Mouse (Mus musculus) cerebellum, adult 2 months (tissue): ENCODE measurements around the gene Plpp2.

Source experiments
- CTCF ChIP-seq: fragments of 200-500 bp; IDR thresholded peaks from 2 replicates; pipeline ENCODE4 v1.5.1; 2011; ENCODE audit warnings: low read depth, mild to moderate bottlenecking, control low read depth, low read length, moderate library complexity, borderline replicate concordance; ENCODE audit not compliant: insufficient read depth
- POLR2A ChIP-seq: fragments of 200-500 bp; IDR thresholded peaks from 2 replicates; pipeline ENCODE4 v1.6.1; 2011; ENCODE audit warnings: low read length, control low read depth, borderline replicate concordance; ENCODE audit not compliant: insufficient read depth

DNA sequence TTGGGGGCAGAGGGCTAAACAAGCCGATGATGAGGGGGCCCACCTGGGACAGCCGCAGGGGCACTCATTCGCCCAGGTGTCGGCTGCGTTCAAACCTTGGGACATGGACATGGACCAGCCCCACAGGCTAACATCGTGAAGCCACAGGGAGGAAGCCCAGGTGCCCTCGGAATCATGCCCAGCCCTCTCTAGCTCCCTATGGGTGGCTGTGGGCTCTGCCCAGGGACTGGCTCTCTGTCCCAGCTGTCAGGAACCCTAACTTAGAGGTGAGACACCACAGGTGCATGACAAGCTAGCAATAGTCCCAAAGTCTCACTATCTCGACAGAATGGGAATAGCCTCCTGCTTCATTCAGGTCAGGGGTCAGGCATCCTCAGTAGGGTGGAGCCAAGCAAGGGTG, 18.9 kb upstream of the Plpp2 start:
- TF ChIP-seq POLR2A (no peak), CTCF (no peak)
